Mouse (Mus musculus) right cerebral cortex, postnatal 10 days (tissue): ENCODE results near the gene Trip10.
A peak's percentile ranks its signal among the peaks of the same experiment; 100 is the strongest.

Source experiments
- DNase-seq, 2 experiments: peaks; one replicate each; pipeline ENCODE4 v3.0.0; 2021; ENCODE audit warnings: low spot score in 2 of 2

Trip10 gene

DNA sequence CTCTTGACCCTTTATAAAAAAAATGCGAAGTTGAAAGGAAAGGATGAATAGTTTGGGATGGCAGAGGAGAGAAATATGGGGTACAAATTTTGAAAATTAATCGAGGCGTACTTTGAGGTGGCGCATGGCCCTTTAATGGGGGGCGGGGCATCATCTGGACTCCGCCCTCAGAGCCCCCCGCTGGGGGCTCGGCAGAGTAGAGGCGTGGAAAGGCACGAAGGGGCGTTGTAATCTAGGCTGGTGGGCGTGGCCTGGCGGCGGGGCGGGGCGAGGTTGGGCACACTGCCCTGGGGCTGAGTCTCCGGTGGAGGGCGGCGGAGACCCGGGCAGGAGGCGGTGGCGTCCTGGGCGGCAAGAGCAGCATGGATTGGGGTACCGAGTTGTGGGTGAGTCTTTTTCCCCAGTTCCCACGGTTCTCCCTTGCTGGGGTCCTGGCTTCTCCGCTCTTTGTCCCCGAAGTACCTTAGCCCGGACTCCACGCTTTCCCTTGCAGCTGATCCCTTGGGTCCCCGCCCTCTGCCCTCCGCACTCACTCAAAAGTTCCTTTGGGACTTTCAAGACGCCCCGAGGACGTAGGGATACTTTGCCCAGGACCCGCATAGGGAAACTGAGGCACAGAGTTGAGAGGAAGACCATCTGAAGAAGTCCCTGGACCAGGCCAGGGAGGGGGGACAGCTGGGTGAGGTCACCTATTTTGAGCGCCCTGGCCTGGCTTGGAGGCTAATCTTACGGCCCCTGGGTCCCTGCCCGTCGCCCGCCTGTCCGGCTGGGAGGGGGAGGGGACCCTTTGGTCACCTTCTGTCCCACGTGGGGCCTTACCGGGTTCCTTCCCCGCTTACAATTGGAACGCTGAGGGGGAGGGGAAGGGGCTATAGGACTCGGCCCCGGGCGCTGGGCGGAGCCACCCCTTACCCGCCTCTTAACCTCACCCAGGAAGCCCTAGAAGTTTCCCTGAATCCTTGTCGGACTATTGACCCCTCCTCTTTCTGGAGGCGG lies at the start of gene Trip10:
Trip10 (plus strand) TSS at position 270 of the 996 bp plus-strand sequence.
- DNase-seq = peak; percentile 91 to 93

DNA sequence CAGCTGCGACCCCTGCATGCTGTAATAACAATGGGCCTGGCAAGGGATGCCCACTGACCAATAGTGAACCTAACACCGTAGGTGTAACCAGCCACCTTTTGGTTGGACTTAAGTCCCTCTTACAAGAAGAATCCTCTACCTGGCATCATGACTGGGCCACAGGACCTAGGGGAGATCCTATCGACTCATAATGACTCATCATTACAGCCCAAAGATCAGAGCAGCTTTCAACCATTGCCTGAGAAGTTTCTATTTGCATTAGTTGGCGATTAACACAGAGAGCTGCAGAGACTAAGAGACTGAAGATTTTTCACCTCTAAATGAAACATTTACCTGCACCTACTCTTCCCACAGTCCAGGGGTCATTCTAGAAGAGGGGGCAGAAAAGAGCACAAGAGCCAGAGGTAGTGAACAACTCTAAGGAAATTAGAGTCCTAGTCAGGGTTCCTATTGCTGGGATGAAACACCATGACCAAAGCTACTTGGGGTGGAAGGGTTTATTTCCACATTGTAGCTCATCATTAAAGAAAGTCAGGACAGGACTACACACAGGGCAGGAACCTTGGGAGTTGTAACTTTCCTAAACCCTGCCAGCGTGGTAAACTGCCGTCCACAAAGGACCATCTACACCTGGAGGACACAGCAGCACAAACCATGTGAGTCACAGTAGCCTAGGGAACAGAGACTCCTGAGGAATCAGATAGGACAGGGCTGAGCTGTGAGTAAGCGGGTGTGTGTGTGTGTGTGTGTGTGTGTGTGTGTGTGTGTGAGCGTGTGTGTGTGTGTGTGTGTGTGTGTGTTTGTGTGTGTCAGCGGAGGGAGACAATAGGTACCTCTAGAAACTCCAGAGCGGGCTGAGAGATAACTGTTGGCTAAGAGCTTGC lies 47.2 kb upstream of the Trip10 start:
- no peak for DNase-seq

DNA sequence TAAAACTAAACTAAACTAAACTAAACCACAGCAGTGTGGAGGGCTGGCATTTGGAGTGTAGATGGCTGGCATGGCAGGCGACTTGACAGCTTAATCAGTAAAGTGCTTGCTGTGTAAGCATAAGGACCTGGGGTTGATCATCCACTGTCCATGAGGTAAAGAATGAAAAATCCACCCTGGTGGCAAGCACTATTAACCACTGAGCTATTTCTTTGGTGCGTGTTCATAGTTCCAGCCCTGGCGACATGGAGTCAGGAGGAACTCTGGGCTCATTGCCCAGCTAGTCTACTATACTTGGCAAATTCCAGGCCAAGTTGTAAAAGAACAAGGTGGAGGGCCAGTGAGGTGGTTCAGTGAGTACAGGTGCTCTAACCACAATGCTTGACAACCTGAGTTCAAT lies 41.3 kb upstream of the Trip10 start:
- DNase-seq = no peak

DNA sequence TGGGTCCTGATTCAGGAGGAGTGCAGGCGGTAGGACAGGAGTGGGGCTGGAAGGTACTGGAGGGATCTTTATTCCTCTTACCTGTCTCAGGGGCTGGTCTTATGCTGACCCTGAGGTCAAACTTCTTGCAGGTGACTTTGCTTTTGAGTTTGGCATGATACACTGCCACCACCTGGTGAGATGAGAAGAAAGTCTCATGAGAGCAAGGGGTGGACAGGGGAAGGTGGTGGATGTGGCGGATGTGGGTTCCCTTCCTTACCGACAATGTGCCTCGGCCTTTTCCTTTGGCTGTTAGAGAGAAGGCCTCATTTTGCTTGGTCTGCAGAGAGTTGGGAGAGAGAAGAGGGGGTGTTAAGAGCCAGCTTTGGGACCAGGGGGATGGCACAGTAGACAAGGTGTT lies 39.9 kb upstream of the Trip10 start:
- no peak for DNase-seq

DNA sequence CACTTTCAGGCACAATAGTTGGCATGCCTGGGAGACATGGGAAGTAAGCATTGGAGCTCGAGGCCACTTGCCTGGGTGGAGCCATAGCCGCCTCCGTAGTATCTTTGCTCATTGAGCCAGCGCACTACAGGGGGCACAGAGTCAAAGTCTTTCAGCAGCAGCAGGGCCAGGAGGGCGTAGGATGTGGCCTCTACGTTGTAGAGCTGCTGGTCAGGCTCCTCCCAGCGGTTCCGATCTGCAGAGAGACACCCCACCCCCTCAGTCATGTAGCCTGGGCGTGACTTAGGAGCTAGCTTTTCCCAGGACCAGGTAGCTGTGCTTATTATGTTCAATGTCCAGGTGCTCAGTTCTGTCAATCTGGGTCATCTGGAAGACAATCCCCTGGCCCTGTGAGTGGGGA lies 37.8 kb upstream of the Trip10 start:
- DNase-seq = no peak

DNA sequence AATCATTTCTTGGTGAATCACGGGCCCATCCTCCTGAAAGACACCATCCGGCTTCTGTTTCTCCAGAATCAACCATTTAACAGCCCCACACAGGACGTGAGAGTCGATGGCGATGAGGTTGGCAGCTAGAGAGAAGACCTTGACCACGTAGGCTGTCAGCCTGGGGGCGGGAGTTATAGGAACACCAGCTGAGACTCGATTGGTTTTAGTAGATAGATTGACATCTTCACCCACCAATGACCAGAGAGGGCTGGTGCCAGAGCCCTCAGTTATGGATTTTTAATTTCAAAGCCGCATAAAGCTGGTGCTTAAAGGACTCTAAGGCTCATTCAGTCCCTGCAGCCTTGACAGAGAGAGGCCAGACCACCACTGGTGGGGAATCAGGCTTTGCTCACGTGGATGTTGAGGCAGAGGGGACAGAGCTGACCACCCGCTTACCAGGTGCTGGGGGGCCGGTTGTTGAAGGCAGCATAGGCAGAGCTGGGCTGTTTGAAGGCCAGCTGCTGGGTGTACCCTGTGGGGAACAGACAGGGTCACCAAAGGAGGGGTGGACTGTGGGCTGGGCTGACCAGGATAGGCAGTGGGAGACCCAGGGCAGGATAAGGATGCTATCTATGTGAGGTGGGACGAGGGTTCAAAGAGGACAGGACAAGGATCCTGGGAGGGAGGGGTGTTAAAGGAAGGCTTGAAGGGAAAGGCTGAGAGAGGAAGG lies 34.4 kb upstream of the Trip10 start:
- no peak for DNase-seq

DNA sequence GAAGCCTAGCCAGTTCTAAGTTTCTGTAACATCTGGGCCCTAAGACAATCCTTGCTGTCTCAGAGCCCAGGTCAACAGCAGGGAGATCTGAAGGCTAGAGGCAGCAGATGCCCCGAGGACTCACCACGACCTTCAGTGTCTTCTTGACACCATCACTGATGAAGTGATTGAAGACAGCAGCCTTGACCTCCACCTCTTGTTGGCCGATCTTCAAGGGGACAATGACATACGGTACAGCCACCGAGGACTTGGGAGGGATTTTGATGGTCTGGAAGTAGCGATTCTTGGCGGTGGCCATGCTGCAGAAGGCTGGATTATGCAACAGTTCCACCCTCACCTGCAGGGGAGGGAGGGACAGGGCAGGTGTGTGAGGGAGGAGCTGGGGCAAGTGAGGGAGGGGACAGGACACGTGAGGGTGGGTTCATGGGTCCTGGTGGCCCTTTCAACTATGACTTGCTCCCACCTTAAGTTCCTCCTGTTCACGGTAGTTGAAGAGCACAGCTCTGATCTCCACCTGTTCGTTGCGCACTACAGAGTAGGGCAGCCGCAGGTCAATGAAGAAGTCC lies 30.8 kb upstream of the Trip10 start:
- no peak for DNase-seq

DNA sequence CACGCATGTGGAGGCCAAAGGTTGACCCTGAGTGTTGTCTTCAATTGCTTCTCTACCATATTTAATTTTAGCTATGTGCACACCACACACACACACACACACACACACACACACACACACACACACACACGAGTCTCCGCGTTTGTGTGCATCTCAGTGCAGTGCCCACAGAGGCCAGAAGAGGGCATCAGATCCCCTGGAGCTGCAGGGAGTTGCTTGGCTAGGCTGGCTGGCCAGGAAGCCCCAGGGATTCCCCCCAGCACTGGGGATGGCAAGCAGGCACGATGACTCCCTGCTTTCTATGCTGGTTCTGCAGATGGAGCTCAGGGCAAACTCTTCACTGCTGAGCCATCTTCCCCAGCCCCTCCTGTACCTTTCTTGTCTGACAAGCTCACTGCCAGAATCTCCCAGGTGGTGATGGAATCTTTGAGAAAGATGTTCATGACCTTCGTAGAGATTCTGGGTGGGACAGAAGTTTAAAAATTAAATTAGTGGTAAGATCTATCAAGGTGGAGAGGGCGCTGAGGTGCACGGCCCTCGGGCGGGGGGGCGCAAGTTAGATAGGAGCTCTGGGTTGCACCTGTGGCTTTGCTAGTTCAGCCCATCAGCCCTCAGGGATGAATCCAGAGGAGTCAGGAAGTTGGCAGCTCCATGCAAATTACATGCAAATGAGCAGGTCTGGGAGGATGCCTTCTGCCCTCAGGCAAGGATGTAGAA lies 29.9 kb upstream of the Trip10 start:
- DNase-seq = peak; percentile 56 to 78

DNA sequence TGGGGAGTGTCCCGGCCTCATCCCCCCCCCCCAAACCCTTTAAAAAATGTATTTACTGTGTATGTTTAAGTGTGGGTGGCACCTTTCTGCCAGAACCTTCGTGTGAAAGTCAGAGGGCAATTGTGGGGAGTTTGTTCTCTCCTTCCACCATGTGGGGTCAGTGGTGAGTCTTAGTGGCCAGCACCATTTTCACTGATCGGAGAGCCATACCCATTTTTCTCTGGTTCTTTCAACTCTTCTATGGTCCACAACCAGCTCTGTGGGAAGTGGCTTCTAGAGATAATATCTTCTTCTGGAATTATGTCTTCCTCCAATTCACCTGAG lies 29.4 kb upstream of the Trip10 start:
- peak in 1 of 2 experiments; percentile 23 for DNase-seq

DNA sequence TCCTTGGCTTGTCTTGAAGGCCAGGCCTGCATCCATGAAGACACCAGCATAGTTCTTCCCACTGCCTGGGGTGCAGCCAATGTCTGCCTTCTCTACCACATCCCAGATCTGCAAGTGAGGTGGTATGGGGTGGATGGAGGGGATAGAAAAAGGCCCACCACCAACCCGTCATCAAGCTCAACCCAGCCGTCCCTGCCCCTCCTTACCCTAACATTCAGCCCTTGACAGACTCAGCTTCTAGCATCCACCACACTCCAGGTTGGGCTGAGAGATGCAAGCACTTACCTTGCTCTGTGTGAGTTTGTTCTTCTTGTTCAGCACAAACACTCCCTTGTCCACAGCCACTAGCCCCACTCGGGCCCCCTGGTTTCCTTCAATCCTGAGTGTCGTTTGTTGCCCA lies 27.3 kb upstream of the Trip10 start:
- DNase-seq = peak in 1 of 2 experiments; percentile 16

DNA sequence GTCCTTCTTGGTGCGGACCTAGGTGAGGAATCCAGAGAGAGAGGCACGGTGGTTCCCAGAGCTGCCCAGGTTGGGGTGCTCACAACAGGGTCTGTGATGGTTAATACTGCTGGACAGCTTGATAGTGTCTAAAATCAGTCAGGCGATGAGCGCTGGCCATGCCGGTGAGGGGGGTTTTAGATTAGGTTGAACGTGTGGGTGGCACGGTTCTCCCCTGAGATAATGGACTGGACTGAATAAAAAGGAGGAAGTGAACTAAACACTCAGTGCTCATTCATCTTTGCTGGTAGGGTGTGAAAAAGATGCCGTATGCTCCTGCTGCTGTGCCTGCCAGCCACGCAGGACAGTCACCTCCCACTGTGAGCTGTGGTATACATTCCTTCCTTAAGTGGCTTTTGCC lies 25.9 kb upstream of the Trip10 start:
- peak in 1 of 2 experiments; percentile 6 for DNase-seq

DNA sequence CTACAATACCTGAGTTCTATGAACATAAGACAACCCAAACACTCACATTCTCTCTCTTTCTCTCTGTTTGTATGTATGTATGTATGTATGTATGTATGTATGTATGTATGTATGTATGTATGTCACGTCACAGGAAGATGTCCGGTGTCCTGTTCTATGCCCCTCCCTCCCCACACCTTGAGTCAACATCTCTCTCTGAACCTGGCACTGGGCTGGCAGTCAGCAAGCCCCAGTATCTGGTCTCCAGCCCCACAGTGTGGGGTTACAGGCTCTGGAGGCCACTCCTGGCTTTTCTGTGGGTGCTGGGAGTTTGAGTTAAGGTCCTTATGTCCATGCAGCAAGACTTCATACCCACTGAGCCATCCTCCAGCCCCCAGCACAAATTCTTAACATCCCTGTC lies 21.8 kb upstream of the Trip10 start:
- DNase-seq = no peak

DNA sequence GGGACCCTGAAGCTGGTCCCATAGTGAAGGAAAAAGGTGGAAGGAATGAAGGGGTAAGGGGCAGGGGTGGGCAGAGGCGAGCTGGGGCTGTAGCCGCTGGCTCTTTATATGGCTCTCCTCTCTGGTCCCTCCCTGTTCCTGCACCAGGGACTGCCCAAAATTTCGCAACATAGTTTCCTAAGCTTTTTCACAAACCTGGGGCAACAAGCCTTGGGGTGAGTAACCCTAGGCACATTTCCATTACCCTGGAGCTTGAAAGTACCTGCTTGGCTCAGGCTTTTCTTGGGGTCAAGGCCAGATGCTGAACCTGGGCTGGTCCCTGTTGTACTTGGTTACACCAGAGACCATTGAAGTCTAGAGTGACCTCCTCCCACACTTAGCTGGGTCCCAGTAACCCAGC lies 21.2 kb upstream of the Trip10 start, which contains the start of gene C3:
C3 (minus strand) TSS at position 123 of the 400 bp plus-strand sequence.
- no peak for DNase-seq

DNA sequence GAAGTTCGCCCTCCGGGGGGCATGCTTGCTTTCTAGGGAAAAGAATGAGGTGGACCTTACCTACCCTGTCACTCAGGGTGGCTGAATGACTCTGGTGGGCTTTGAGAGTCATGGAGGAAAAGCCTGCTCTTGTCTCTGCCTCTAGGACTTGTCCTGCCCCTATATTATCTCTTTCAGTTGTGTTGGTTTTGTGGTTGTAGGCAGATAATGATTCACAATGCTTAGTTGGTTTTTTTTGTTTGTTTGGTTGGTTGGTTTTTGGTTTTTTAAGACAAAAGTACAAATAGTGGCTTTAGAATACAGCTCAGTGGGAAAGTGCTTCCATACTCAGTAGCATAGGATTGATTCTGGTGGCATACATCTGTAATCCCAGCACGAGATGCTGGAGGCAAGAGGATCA lies 20.4 kb upstream of the Trip10 start:
- DNase-seq = no peak

DNA sequence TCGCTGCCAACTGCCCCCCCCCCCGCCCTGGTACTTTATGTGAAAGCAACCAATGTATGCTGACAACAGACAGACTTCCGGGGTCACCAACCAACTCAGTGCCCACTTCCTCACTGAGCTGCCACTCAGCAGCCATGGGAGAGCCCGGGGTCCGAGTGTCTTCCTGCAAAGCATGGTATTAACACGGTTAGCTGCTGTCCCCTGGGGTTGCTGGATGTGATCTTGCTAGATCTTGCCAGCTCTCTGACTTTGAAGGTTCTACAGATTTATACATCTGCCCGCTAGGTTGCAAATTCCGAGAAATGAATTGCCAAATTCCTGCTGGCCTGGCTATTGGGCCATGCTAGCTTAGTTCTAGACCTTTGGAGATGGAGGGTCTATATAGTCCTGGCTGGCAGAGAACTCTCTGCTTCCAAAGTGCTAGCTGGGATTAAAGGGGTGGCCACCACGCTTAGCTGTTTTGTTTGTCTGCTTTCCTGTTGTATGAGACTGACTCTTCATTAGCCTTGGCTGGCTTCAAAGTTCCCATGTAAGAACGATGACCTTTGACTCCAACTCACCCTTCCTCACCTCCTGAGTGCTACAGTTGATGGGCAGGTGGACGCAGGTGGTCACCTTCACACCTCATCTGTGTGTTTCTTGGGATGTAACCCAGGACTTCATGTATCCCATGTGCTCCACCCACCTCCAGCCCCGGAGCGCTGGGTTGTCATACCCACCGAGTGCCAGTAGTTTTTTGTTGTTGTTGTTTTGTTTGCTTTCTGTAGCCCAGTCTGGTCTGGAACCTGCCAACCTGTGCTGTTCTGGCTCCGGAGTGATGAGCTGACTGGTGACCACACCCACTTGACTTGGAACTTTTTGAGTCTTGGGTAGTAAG lies 19.2 kb upstream of the Trip10 start:
- DNase-seq = no peak

DNA sequence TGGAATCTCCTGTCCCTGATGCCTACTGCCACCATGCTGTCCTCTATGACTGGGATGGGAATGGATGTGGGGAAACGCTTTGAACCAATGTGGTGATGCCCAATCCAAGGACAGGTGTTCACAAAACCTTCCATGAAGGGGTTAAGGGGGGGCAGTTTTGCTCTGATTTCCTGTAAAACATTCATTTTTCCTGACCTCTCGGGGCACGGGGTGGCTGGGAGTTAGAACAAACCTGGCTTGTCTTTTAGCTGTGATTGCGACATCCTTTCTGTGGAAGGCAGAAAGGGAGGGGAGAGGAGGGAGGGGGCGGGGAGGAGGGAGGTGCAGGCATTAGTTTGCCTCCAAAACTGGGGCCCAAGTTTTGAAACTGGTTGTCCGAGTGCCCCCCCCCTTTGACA lies 18.5 kb upstream of the Trip10 start:
- DNase-seq = no peak

DNA sequence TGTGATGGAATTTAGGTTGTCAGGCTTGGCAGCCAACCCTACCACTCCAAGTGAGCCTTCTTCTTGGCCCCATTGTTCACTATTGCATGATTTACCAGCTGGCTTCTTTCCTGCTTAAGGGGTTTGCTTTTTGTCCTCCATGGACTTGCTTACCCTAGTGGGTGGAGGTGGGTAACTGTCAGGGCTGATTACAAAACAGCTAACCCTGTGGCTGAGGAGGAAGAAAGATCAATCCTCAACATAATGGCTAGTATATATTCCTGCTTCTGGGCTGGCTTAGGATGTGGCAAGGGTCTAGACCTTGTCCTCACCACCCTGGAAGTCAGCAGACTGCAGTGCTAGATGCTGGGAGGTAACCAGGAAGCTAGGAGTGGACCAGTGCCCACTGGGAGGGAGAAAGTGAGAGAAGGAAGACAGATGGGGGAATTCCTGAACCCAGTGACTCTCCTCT lies 17.9 kb upstream of the Trip10 start:
- no peak for DNase-seq

DNA sequence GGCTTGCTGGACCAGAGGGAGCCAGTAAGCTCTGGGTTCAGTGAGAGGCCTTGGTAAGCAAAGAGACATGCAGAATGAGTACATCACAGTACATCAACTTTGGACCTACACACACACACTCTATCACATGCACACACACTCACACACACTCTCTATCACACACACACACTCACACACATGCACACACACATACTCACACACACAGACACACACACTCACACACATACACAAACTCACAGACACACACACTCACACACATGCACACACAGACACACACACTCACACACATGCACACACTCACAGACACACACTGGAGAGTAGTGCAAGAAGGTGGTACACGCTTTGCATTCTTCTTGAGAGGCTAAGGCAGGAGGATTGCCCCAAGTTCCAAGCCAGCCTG lies 17.1 kb upstream of the Trip10 start:
- DNase-seq = no peak

DNA sequence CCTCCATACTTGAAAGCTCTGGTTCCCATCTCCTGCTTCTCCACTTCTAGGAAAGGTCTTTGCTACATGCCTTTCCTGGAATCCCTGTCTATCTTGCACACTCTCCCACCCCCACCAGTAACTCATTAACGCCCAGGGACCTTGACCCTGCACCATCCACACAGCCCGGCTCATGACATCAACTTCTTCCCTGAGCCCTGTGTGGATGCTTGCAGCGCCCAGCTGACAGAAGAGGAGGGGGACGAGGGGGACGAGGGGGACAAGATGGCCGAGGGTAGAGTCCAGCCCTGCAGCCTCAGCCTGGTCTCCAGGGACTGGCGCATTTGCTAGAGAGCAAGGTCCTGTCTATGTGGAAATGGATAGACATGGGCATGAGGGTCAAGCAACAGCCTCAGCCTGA lies 16.2 kb upstream of the Trip10 start:
- no peak for DNase-seq
